Mouse (Mus musculus): Measurements from ENCODE around the gene Map2k4.

DNA sequence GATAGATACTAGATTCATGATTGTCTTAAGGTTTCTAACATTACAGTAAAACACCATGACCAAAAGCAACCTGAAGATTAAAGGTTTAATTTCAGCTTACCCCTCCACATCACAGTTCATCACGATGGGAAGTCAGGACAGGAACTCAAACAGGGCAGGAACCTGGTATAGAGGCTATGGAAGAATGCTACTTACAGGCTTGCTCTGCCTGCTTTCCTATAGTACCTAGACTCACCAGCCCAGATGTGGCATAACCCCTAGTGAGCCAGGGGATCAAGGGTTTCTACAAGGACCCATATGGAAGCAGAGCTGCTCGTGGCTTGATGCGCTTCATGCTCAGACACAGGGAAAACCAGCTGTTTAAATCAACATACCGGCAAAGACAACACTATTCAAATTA, 138.6 kb downstream of the Map2k4 start:
- TF ChIP-seq CTCF (IDR thresholded peaks at IDR 0.05; ENCODE audit: extremely low read depth, insufficient read depth, insufficient read length, insufficient replicate concordance) (no peak), POLR2A (IDR thresholded peaks at IDR 0.05; ENCODE audit: low read depth, low read length) (no peak)

Data from spleen, adult 2 months (tissue).